ENCODE assay signal across 10 mouse cellular contexts in genomic region chr1:158489521-158490021, GRCm38 (mm10).
DNase-seq lines count a peak whose midpoint lies in the region; ATAC-seq lines count a peak whose summit lies in the region.
"Had no signal": no experiment of that assay in that cellular context is flagged by ENCODE, and none has a peak within 500 bp of the region (broad histone marks: within the 10 kb centered on the region; RNA-seq: fewer than 3 reads in every experiment).

No protein-coding gene starts in this region.

- 21% methylated on average over 4 of the region's 4 CpGs for WGBS in hindbrain, embryonic 15.5 days

- no peaks in the 10 kb centered on the region for H3K9me3 ChIP-seq in hindbrain, embryonic 15.5 days

- H3K9ac ChIP-seq in hindbrain, embryonic 15.5 days, result no peak overlapping the region
- H3K9ac ChIP-seq: liver, embryonic 14.5 days had no signal

- peak; percentile 89 for ATAC-seq in hindbrain, embryonic 15.5 days (ENCODE audit: low FRiP score, low read depth)

- H3K4me2 ChIP-seq in hindbrain, embryonic 15.5 days, result no peak overlapping the region

- no peak overlapping the region for H3K4me3 ChIP-seq in hindbrain, embryonic 15.5 days
- H3K4me3 ChIP-seq: myocyte had no signal

- H3K27ac ChIP-seq in hindbrain, embryonic 15.5 days (replicated peaks), result peak overlapping the region; percentile 76
- H3K27ac ChIP-seq: liver, embryonic 14.5 days had no signal

- peaks cover 19% of the 10 kb centered on the region for H3K4me1 ChIP-seq in hindbrain, embryonic 15.5 days (replicated peaks)

- H3K36me3 ChIP-seq in hindbrain, embryonic 15.5 days, result no peaks in the 10 kb centered on the region

- peak; percentile 14 for DNase-seq in layer of hippocampus, adult 11-12 months (ENCODE audit: low spot score)
- DNase-seq in layer of hippocampus, postnatal 25 days (ENCODE audit: extremely low spot score in 1 of 2, low spot score in 1 of 2), result no peak
- DNase-seq in embryo, embryonic 11 days, result peak; percentile 22
- DNase-seq in retina, postnatal 7 days (ENCODE audit: low read depth, low spot score), result peak; percentile 19
- DNase-seq in spleen, adult 12 weeks (ENCODE audit: low spot score), result no peak
- no peak for DNase-seq in thymus, postnatal 14 days
- DNase-seq in spleen, postnatal 14 days (ENCODE audit: low spot score in 2 of 2), result no peak

- H3K27me3 ChIP-seq in hindbrain, embryonic 15.5 days, result no peaks in the 10 kb centered on the region

Comparison
In these comparisons a context has a peak if more than half of its experiments do, and no peak if none do; other contexts are left out.
1. DNase-seq: peak in layer of hippocampus, adult 11-12 months (single experiment), embryo, embryonic 11 days (single experiment) and retina, postnatal 7 days (single experiment); none in layer of hippocampus, postnatal 25 days (0 of 2), spleen, adult 12 weeks (single experiment), thymus, postnatal 14 days (single experiment) and spleen, postnatal 14 days (0 of 2).